Mouse (Mus musculus) midbrain, embryonic 10.5 days (tissue): ENCODE data around the gene Rpl14. TPM values are rescaled to one million over a fixed set of nuclear protein-coding genes. Genes with fewer than 3 reads are reported as not detected.
"Not testable (repeated sequence)": the region's sequence is repeated elsewhere in the genome, so short reads cannot be mapped to it uniquely, and the experiment has no call there.

Experiments
- DNase-seq: peaks from one replicate; pipeline ENCODE4 v3.0.0-alpha.2; 2017; ENCODE audit warnings: low spot score
- H3K27ac ChIP-seq: fragments of 300-500 bp; sonication (generic); replicated peaks from 2 replicates; pipeline ENCODE4 v1.5.1; 2016; ENCODE audit warnings: mild to moderate bottlenecking
- H3K27me3 ChIP-seq: fragments of 300-500 bp; sonication (generic); 2 replicates; pipeline ENCODE4 v1.6.1; 2016; ENCODE audit warnings: low read depth, mild to moderate bottlenecking; ENCODE audit not compliant: poor library complexity, severe bottlenecking
- H3K36me3 ChIP-seq: fragments of 300-500 bp; sonication (generic); 2 replicates; pipeline ENCODE4 v1.6.1; 2016; ENCODE audit warnings: mild to moderate bottlenecking, moderate library complexity
- H3K4me1 ChIP-seq: fragments of 300-500 bp; sonication (generic); 2 replicates; pipeline ENCODE4 v1.6.1; 2016
- H3K4me3 ChIP-seq: fragments of 300-500 bp; sonication (generic); 2 replicates; pipeline ENCODE4 v1.5.1; 2016; ENCODE audit warnings: mild to moderate bottlenecking, moderate library complexity
- H3K9me3 ChIP-seq: fragments of 300-500 bp; sonication (generic); replicated peaks from 2 replicates; pipeline ENCODE4 v1.6.1; 2016; ENCODE audit warnings: mild to moderate bottlenecking
- WGBS: fragments of 180-500 bp; shearing (Covaris S2); methylation state at CpG from one replicate; pipeline ENCODE4 v1.1.7; 2016; 5-methylcytosine and 5-hydroxymethylcytosine counted together
- polyA plus RNA-seq: library from polyadenylated mRNA; unstranded; fragments of >200 nt; fragmentation: Nextera tagmentation; extraction: Ambion mirVana; gene quantifications from 2 replicates; pipeline ENCODE4 v1.2.1, GENCODE M21; 2016

Gene Rpl14
- polyA plus RNA-seq = 691 and 854 TPM in 2 replicates

GRCm38 (mm10) chr9:120570741-120571592, at the start of gene Rpl14:
Rpl14 (plus strand) TSS chr9:120571444.
- 5% methylated on average over 43 of the region's 43 CpGs for WGBS
- Histone ChIP-seq H3K27ac (peak within 1 kb of the TSS; percentile 98), H3K4me1 (peaks cover 27% of the 10 kb centered on the region), H3K36me3 (peaks cover 39% of the 10 kb centered on the region), H3K9me3 (no peaks in the 10 kb centered on the region), H3K27me3 (no peaks in the 10 kb centered on the region), H3K4me3 (peak within 1 kb of the TSS; percentile 98)
- DNase-seq = peak; percentile 98

GRCm38 (mm10) chr9:120527270-120527669, 44.0 kb upstream of the Rpl14 start:
- Histone ChIP-seq H3K27me3 (no peaks in the 10 kb centered on the region), H3K9me3 (no peaks in the 10 kb centered on the region), H3K4me3 (no peak overlapping the region), H3K27ac (no peak overlapping the region), H3K36me3 (no peaks in the 10 kb centered on the region), H3K4me1 (no peaks in the 10 kb centered on the region)
- WGBS = 66% methylated on average over 4 of the region's 4 CpGs
- DNase-seq = no peak

GRCm38 (mm10) chr9:120527919-120528318, 43.3 kb upstream of the Rpl14 start:
- H3K27me3 ChIP-seq = no peaks in the 10 kb centered on the region
- WGBS = 93% methylated on average over 8 of the region's 8 CpGs
- H3K27ac ChIP-seq = no peak overlapping the region

GRCm38 (mm10) chr9:120528815-120529510, 42.3 kb upstream of the Rpl14 start:
- no peak overlapping the region for H3K4me3 ChIP-seq
- DNase-seq = no peak
- no peak overlapping the region for H3K27ac ChIP-seq
- H3K9me3 ChIP-seq = peaks cover 11% of the 10 kb centered on the region
- 88% methylated on average over 17 of the region's 17 CpGs for WGBS
- no peaks in the 10 kb centered on the region for H3K36me3 ChIP-seq
- no peaks in the 10 kb centered on the region for H3K27me3 ChIP-seq
- H3K4me1 ChIP-seq = no peaks in the 10 kb centered on the region

More at GRCm38 (mm10) chr9:120527919-120528318, 43.3 kb upstream of the Rpl14 start:
- Histone ChIP-seq H3K4me3 (no peak overlapping the region), H3K4me1 (no peaks in the 10 kb centered on the region), H3K36me3 (no peaks in the 10 kb centered on the region), H3K9me3 (peaks cover 3% of the 10 kb centered on the region; the same call in 1 of the 2 replicates)
- DNase-seq = no peak

- 88% methylated on average over 5 of the region's 5 CpGs for WGBS
- Histone ChIP-seq H3K27ac (no peak overlapping the region), H3K4me1 (no peaks in the 10 kb centered on the region), H3K27me3 (no peaks in the 10 kb centered on the region), H3K36me3 (no peaks in the 10 kb centered on the region), H3K9me3 (peaks cover 14% of the 10 kb centered on the region), H3K4me3 (no peak overlapping the region)
- no peak for DNase-seq
Measured at GRCm38 (mm10) chr9:120530471-120530870, 40.8 kb upstream of the Rpl14 start.

- no peaks in the 10 kb centered on the region for H3K4me1 ChIP-seq
- no peak overlapping the region for H3K4me3 ChIP-seq
- DNase-seq = no peak
- H3K9me3 ChIP-seq = peaks cover 14% of the 10 kb centered on the region
- no peaks in the 10 kb centered on the region for H3K27me3 ChIP-seq
- H3K36me3 ChIP-seq = no peaks in the 10 kb centered on the region
- 89% methylated on average over 6 of the region's 6 CpGs for WGBS
- no peak overlapping the region for H3K27ac ChIP-seq
Measured at GRCm38 (mm10) chr9:120532062-120532461, 39.2 kb upstream of the Rpl14 start.

GRCm38 (mm10) chr9:120532691-120533090, 38.6 kb upstream of the Rpl14 start:
- Histone ChIP-seq H3K27me3 (no peaks in the 10 kb centered on the region), H3K9me3 (peaks cover 14% of the 10 kb centered on the region), H3K36me3 (no peaks in the 10 kb centered on the region), H3K27ac (no peak overlapping the region), H3K4me3 (no peak overlapping the region), H3K4me1 (no peaks in the 10 kb centered on the region)
- no peak for DNase-seq
- WGBS = 86% methylated on average over 6 of the region's 6 CpGs

- H3K27me3 ChIP-seq, DNase-seq, H3K36me3 ChIP-seq, H3K4me1 ChIP-seq, H3K27ac ChIP-seq, H3K4me3 ChIP-seq: not testable (repeated sequence)
- 95% methylated on average over 8 of the region's 8 CpGs for WGBS
- H3K9me3 ChIP-seq = peaks cover 14% of the 10 kb centered on the region
Measured at GRCm38 (mm10) chr9:120533446-120533950, 37.7 kb upstream of the Rpl14 start.

GRCm38 (mm10) chr9:120539662-120540251, 31.5 kb upstream of the Rpl14 start, which contains the start of gene Entpd3:
Entpd3 (plus strand) TSS chr9:120539818.
- H3K4me3 ChIP-seq = peak within 1 kb of the TSS; percentile 56
- peaks cover 25% of the 10 kb centered on the region for H3K4me1 ChIP-seq
- peaks cover 46% of the 10 kb centered on the region for H3K27me3 ChIP-seq
- under 1% methylated on average over 31 of the region's 31 CpGs for WGBS
- no peaks in the 10 kb centered on the region for H3K36me3 ChIP-seq
- no peaks in the 10 kb centered on the region for H3K9me3 ChIP-seq
- peak within 1 kb of the TSS; percentile 35 for H3K27ac ChIP-seq
- peak; percentile 24 for DNase-seq

- 39% methylated on average over 2 of the region's 2 CpGs for WGBS
- H3K4me1 ChIP-seq = peaks cover 25% of the 10 kb centered on the region
- no peak for DNase-seq
Measured at GRCm38 (mm10) chr9:120541411-120541810, 29.8 kb upstream of the Rpl14 start.

GRCm38 (mm10) chr9:120542241-120542640, 29.0 kb upstream of the Rpl14 start:
- no peaks in the 10 kb centered on the region for H3K36me3 ChIP-seq
- 42% methylated on average over 6 of the region's 6 CpGs for WGBS
- DNase-seq = no peak
- peaks cover 46% of the 10 kb centered on the region for H3K27me3 ChIP-seq
- no peak overlapping the region for H3K27ac ChIP-seq
- H3K9me3 ChIP-seq = no peaks in the 10 kb centered on the region
- H3K4me3 ChIP-seq = no peak overlapping the region
- peaks cover 29% of the 10 kb centered on the region for H3K4me1 ChIP-seq

More at GRCm38 (mm10) chr9:120541411-120541810, 29.8 kb upstream of the Rpl14 start:
- Histone ChIP-seq H3K4me3 (no peak overlapping the region), H3K27ac (no peak overlapping the region), H3K9me3 (no peaks in the 10 kb centered on the region), H3K27me3 (peaks cover 46% of the 10 kb centered on the region), H3K36me3 (no peaks in the 10 kb centered on the region)

- Histone ChIP-seq H3K27me3 (peaks cover 13% of the 10 kb centered on the region), H3K4me3 (no peak overlapping the region), H3K36me3 (no peaks in the 10 kb centered on the region), H3K9me3 (no peaks in the 10 kb centered on the region), H3K4me1 (peaks cover 12% of the 10 kb centered on the region), H3K27ac (no peak overlapping the region)
- no peak for DNase-seq
- WGBS = 86% methylated on average over 2 of the region's 2 CpGs
Measured at GRCm38 (mm10) chr9:120545994-120546393, 25.2 kb upstream of the Rpl14 start.
